Mouse (Mus musculus) kidney, embryonic 16.5 days (tissue): ENCODE data around the gene Lypd6. TPM values are rescaled to one million over a fixed set of nuclear protein-coding genes. Genes with fewer than 3 reads are reported as not detected.

Experiments
- ATAC-seq: fragments of 200-750 bp; cut with Nextera tagmentation; 2 replicates; pipeline ENCODE4 v1.8.0; 2017; ENCODE audit warnings: moderate TSS enrichment; ENCODE audit not compliant: low FRiP score, low TSS enrichment
- H3K27ac ChIP-seq: fragments of 300-500 bp; sonication (generic); 2 replicates; pipeline ENCODE4 v1.5.1; 2014; ENCODE audit warnings: low read length
- H3K27me3 ChIP-seq: fragments of 300-500 bp; sonication (generic); 2 replicates; pipeline ENCODE4 v1.6.1; 2014; ENCODE audit warnings: low read length, control low read depth, mixed read lengths; ENCODE audit not compliant: insufficient read depth
- H3K36me3 ChIP-seq: fragments of 300-500 bp; sonication (generic); 2 replicates; pipeline ENCODE4 v1.6.1; 2014; ENCODE audit warnings: low read length, control low read depth, mixed read lengths; ENCODE audit not compliant: insufficient read depth
- H3K4me1 ChIP-seq: fragments of 300-500 bp; sonication (generic); 2 replicates; pipeline ENCODE4 v1.6.1; 2014; ENCODE audit warnings: low read length, control low read depth, mixed read lengths; ENCODE audit not compliant: insufficient read depth
- H3K4me2 ChIP-seq: fragments of 300-500 bp; sonication (generic); replicated peaks from 2 replicates; pipeline ENCODE4 v1.6.1; 2014; ENCODE audit warnings: low read depth, low read length
- H3K4me3 ChIP-seq: fragments of 300-500 bp; sonication (generic); 2 replicates; pipeline ENCODE4 v1.5.1; 2014; ENCODE audit warnings: mild to moderate bottlenecking, low read length
- H3K9ac ChIP-seq: fragments of 300-500 bp; sonication (generic); replicated peaks from 2 replicates; pipeline ENCODE4 v1.6.1; 2014; ENCODE audit warnings: low read length
- H3K9me3 ChIP-seq: fragments of 300-500 bp; sonication (generic); 2 replicates; pipeline ENCODE4 v1.6.1; 2016; ENCODE audit warnings: low read length, control low read depth
- WGBS: fragments of 180-500 bp; shearing (Covaris S2); extraction: QIAGEN DNeasy Blood & Tissue Kit; methylation state at CpG from one replicate; pipeline ENCODE4 v1.1.7; 2014; 5-methylcytosine and 5-hydroxymethylcytosine counted together
- polyA plus RNA-seq: library from polyadenylated mRNA; unstranded; fragments of >200 nt; fragmentation: Nextera tagmentation; extraction: Ambion mirVana; gene quantifications from 2 replicates; pipeline ENCODE4 v1.2.1, GENCODE M21; 2015

Lypd6 gene
- polyA plus RNA-seq, 1 experiment from 2014 or later: 12.5 TPM

DNA sequence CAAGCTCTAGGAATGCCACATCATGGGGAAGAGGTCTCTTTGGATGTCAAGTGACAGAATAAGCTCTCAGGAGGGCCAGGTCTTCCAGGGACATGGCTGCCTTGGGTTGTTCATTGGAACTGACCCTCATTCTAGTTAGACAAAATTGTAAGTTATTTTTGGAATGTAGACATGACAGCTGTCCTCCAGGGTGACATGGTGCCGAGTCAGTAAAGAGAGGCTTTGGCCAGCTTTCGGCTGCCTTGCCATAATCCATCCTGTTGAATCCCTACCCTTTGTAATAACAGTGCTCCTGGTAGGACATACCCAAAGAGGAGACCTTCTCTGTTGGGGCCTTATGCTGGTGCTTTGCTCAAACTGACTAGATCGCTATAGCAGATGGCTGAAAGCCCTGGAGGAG, 39.8 kb downstream of the Lypd6 start:
- 81% methylated on average over 3 of the region's 3 CpGs for WGBS
- Histone ChIP-seq H3K27me3 (no peaks in the 10 kb centered on the region), H3K27ac (no peak overlapping the region), H3K4me3 (no peak overlapping the region), H3K9me3 (no peaks in the 10 kb centered on the region), H3K4me1 (peaks cover 20% of the 10 kb centered on the region), H3K36me3 (no peaks in the 10 kb centered on the region), H3K9ac (no peak overlapping the region), H3K4me2 (no peak overlapping the region)
- ATAC-seq: no peak

GRCm38 (mm10) chr2:50106879-50107278, 40.6 kb downstream of the Lypd6 start:
- no peaks in the 10 kb centered on the region for H3K27me3 ChIP-seq
- no peak for ATAC-seq
- H3K4me2 ChIP-seq: no peak overlapping the region
- no peaks in the 10 kb centered on the region for H3K9me3 ChIP-seq
- no peak overlapping the region for H3K4me3 ChIP-seq
- 84% methylated on average over 3 of the region's 3 CpGs for whole genome bisulfite sequencing
- H3K9ac ChIP-seq: no peak overlapping the region
- no peak overlapping the region for H3K27ac ChIP-seq
- no peaks in the 10 kb centered on the region for H3K36me3 ChIP-seq
- peaks cover 16% of the 10 kb centered on the region for H3K4me1 ChIP-seq

DNA sequence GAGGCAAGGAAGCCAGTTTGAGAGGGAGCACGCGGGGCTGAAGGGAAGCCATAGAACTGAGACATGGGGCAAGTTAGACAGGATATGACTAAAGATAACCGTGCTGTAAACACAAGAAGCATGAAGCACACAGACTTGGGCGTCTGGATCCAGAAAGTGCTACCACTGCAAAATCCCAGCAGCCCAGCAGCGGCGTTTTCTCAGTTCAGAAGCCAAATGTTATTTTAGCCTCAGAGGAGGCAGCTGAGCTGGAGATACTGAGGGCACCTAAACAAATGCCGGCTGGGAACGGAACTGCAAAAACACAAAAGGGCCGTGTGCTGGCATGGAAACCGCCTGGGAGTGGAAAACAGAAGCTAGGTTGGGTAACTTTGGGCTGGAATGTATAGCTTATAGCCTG, 43.9 kb downstream of the Lypd6 start:
- H3K36me3 ChIP-seq: no peaks in the 10 kb centered on the region
- H3K4me3 ChIP-seq: no peak overlapping the region
- no peak overlapping the region; the same call in 1 of the 2 replicates for H3K27ac ChIP-seq
- H3K27me3 ChIP-seq: no peaks in the 10 kb centered on the region
- no peak overlapping the region for H3K9ac ChIP-seq
- WGBS: 25% methylated on average over 10 of the region's 10 CpGs
- 0 out of 2 replicates have a peak overlapping the region, but pooled peaks have one; percentile 5 for H3K4me2 ChIP-seq
- peak; percentile 19; the same call in 1 of the 2 replicates for ATAC-seq
- peaks cover 11% of the 10 kb centered on the region; the same call in 1 of the 2 replicates for H3K4me1 ChIP-seq
- H3K9me3 ChIP-seq: no peaks in the 10 kb centered on the region

- Histone ChIP-seq H3K36me3 (no peaks in the 10 kb centered on the region), H3K27me3 (no peaks in the 10 kb centered on the region), H3K9ac (no peak overlapping the region), H3K4me1 (peaks cover 11% of the 10 kb centered on the region; the same call in 1 of the 2 replicates), H3K27ac (no peak overlapping the region), H3K4me3 (no peak overlapping the region), H3K9me3 (no peaks in the 10 kb centered on the region), H3K4me2 (no peak overlapping the region)
- 62% methylated on average over 3 of the region's 3 CpGs for WGBS
- ATAC-seq: no peak
These were observed 44.9 kb downstream of the Lypd6 start for GRCm38 (mm10) chr2:50111169-50111568.

DNA sequence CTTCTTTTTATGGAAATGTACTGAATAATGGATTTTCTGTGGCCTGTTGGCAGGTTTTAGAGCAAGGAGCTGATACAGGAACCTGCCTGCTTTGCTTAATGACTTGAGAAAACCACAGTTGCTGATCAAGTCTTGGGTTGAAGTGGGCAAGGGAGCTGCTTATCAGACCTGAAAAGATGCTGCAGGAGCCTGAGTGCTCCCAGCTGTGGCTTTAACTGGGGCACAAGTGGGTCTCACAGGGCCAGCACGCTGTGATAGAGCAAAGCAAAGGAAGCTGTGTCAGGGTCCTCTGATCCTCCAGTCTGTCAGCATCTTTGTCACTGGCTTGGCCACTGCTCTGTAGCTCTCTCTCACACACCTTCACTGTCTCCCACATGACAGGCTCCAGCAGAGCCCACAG, 45.4 kb downstream of the Lypd6 start:
- Histone ChIP-seq H3K4me2 (no peak overlapping the region), H3K27ac (no peak overlapping the region), H3K9ac (no peak overlapping the region), H3K4me3 (no peak overlapping the region), H3K27me3 (no peaks in the 10 kb centered on the region), H3K9me3 (no peaks in the 10 kb centered on the region), H3K36me3 (no peaks in the 10 kb centered on the region), H3K4me1 (peaks cover 11% of the 10 kb centered on the region; the same call in 1 of the 2 replicates)
- no peak for ATAC-seq
- 35% methylated on average over 1 of the region's 1 CpGs for WGBS

DNA sequence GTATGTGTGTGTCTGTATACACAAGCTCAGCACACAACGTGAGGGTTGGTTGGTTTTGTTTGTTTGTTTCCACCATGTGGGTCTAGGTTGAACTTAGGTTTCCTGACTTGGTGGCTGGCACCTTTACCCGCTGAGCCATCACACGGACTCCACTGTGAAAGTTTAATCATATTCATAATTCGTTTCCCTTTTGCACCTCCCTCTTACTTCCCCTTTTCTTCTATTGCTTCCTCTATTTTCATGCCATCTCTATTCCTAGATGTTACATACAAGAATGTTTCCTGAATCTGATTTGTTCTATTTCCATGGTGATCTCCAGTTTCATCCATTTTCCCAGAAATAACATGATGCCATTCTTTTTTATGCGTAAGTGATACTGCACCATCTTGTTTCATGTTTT, 46.2 kb downstream of the Lypd6 start:
- ATAC-seq: no peak
- peaks cover 11% of the 10 kb centered on the region; the same call in 1 of the 2 replicates for H3K4me1 ChIP-seq
- H3K27ac ChIP-seq: no peak overlapping the region
- no peak overlapping the region for H3K4me2 ChIP-seq
- WGBS: 85% methylated on average over 5 of the region's 5 CpGs
- no peak overlapping the region for H3K9ac ChIP-seq
- H3K4me3 ChIP-seq: no peak overlapping the region
- H3K27me3 ChIP-seq: no peaks in the 10 kb centered on the region
- no peaks in the 10 kb centered on the region for H3K36me3 ChIP-seq
- H3K9me3 ChIP-seq: no peaks in the 10 kb centered on the region

DNA sequence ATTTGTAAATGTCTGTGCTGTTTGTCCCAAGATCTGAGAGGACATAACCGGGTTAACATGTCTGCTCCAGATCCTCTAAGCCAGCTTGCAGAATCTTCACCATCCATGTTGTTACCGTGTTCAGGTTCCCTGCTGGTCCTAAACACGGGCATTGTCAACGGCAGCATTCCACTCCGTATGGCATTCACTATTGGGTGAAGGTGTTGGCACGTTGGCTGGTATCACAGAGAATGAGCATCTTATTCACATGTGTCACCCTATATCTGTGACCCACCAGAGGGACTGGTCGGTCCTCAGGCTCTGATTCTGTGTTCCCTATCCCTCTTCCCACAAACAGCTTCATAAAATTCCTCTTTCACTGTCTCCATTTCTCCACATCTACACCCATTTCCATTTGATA, 52.9 kb downstream of the Lypd6 start:
- H3K4me3 ChIP-seq: no peak overlapping the region
- H3K4me2 ChIP-seq: no peak overlapping the region
- ATAC-seq: no peak
- no peaks in the 10 kb centered on the region for H3K9me3 ChIP-seq
- no peak overlapping the region for H3K27ac ChIP-seq
- 90% methylated on average over 7 of the region's 7 CpGs for WGBS
- H3K9ac ChIP-seq: no peak overlapping the region
- H3K4me1 ChIP-seq: no peaks in the 10 kb centered on the region
- no peaks in the 10 kb centered on the region for H3K36me3 ChIP-seq
- H3K27me3 ChIP-seq: no peaks in the 10 kb centered on the region

DNA sequence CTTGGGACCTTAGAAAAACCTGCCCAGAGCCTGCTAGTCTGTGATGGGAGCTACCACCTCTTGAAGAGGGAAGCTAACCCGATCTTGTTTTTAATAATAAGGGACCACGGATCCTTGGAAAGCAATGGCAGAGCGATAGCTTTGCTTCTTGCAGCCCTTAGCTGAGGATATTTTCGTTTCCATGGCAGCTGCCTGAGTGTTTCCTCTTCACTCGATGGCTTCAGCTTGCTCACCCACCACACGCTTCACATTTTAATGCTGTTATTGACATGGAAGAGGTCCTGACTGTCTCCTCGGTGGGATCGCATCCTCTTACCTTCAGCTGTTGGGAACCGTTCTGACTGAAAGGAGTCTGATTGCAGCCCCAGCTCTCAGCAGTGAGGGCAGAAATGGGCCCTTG, 54.6 kb downstream of the Lypd6 start:
- no peaks in the 10 kb centered on the region for H3K4me1 ChIP-seq
- no peak overlapping the region for H3K9ac ChIP-seq
- H3K9me3 ChIP-seq: no peaks in the 10 kb centered on the region
- no peak overlapping the region for H3K27ac ChIP-seq
- H3K4me2 ChIP-seq: no peak overlapping the region
- H3K27me3 ChIP-seq: no peaks in the 10 kb centered on the region
- H3K36me3 ChIP-seq: no peaks in the 10 kb centered on the region
- ATAC-seq: no peak
- no peak overlapping the region for H3K4me3 ChIP-seq
- WGBS: 86% methylated on average over 9 of the region's 9 CpGs

- H3K9ac ChIP-seq: no peak overlapping the region
- H3K4me3 ChIP-seq: no peak overlapping the region
- no peaks in the 10 kb centered on the region for H3K27me3 ChIP-seq
- no peak for ATAC-seq
- no peaks in the 10 kb centered on the region for H3K9me3 ChIP-seq
- H3K4me1 ChIP-seq: no peaks in the 10 kb centered on the region
- H3K36me3 ChIP-seq: no peaks in the 10 kb centered on the region
- no peak overlapping the region for H3K27ac ChIP-seq
- H3K4me2 ChIP-seq: no peak overlapping the region
- 57% methylated on average over 5 of the region's 5 CpGs for WGBS
These were observed 57.1 kb downstream of the Lypd6 start for GRCm38 (mm10) chr2:50123376-50123775.

DNA sequence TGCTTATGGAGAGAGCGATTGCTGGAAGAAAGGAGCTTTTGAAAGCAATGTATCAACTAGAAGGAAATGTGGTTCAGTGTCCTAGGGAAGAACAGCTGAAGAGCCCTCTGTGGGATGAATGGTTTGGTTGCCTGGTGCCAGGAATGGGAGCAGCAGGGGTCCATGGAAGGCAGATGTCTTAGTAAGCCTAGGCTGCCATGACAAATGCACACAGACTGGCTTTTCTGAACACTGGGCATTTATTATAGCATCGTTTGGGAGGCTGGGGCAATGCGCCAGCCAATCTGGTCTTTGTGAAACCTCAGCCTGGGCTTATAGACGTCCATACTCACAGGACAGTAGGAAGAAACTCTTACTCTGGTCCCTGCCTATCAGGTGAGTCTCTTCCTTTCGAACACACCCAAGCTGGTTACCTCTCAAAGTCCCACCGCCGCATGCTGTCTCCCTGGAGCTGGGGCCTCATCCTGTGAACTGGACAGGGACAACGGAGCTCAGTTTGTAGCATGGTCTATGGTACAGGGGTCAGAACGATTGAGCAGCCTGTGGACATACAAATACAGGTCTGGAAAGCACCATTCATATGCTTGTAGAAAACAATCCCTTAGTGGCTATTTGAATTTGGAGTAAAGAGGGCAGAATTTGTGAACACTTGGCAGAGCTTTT, 61.4 kb downstream of the Lypd6 start:
- H3K4me2 ChIP-seq: no peak overlapping the region
- H3K27ac ChIP-seq: no peak overlapping the region
- no peaks in the 10 kb centered on the region for H3K27me3 ChIP-seq
- no peaks in the 10 kb centered on the region for H3K36me3 ChIP-seq
- WGBS: 80% methylated on average over 9 of the region's 9 CpGs
- no peaks in the 10 kb centered on the region for H3K9me3 ChIP-seq
- no peak for ATAC-seq
- H3K4me3 ChIP-seq: no peak overlapping the region
- H3K4me1 ChIP-seq: no peaks in the 10 kb centered on the region
- H3K9ac ChIP-seq: no peak overlapping the region
